Mouse (Mus musculus): ENCODE results near the gene Mynn. TPM values are rescaled to one million over a fixed set of nuclear protein-coding genes. Genes with fewer than 3 reads are reported as not detected.

The Mynn gene
- polyA plus RNA-seq, 1 experiment = 9.9 TPM

DNA sequence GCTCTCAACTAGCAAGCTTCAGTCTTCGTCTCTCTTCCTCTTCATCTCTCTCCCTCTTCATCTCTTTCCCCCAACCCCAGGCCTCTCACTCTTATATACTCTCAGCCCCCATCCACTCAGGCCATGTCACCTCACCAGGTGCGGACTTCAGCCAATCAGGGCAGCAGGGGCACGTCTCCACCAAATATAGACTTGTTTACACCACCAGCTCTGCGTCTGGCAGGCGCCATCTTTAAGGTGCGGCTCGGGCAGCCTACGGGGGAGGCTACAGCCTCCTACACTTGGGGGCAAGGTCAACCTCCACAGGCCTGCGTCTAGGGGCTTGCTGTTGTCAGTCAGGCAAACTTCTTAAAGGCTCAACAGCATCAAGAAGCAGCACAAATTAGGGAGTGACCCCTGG is 56.6 kb downstream of the Mynn start:
- no peak overlapping the region for H3K27ac ChIP-seq (ENCODE audit: insufficient read depth, low read depth, low read length)
- H3K36me3 ChIP-seq (ENCODE audit: control insufficient read depth, insufficient read depth, low read length) = no peaks in the 10 kb centered on the region
- H3K4me3 ChIP-seq (ENCODE audit: insufficient read depth, low read depth, low read length) = no peak overlapping the region
- no peak for DNase-seq
- 80% methylated on average over 9 of the region's 9 CpGs for WGBS
- TF ChIP-seq CTCF (conservative IDR thresholded peaks at IDR 0.05; ENCODE audit: insufficient read depth, insufficient read length, low read depth, low read length) (no peak), POLR2A (IDR thresholded peaks at IDR 0.05; ENCODE audit: low read depth, low read length) (no peak)
- no peaks in the 10 kb centered on the region for H3K4me1 ChIP-seq (ENCODE audit: control insufficient read depth, insufficient read depth, low read length)
- H3K27me3 ChIP-seq (replicated peaks; ENCODE audit: control insufficient read depth, insufficient read depth, low read length) = no peaks in the 10 kb centered on the region

Other genes with a start within 250 kb of the Mynn start
- 12.9 and 16.1 TPM in 2 replicates for gene Mecom, start 54.1 kb upstream of the Mynn start, polyA plus RNA-seq (2012; rRNA removed)
- gene Actrt3, start 2.1 kb upstream of the Mynn start, polyA plus RNA-seq (2012; rRNA removed) = 0.07 and 0.16 TPM in 2 replicates
- gene Lrriq4, start 42.4 kb downstream of the Mynn start, polyA plus RNA-seq (2012; rRNA removed) = 0.16 and 0.20 TPM in 2 replicates
- gene Lrrc34, start 45.8 kb downstream of the Mynn start, polyA plus RNA-seq (2012; rRNA removed) = 0.05 and 0.13 TPM in 2 replicates
- gene Lrrc31, start 97.8 kb downstream of the Mynn start, polyA plus RNA-seq (2012; rRNA removed) = 8.6 and 8.8 TPM in 2 replicates
- not detected in 2 replicates for gene Samd7, start 144.2 kb downstream of the Mynn start, polyA plus RNA-seq (2012; rRNA removed)
- 40.0 and 52.0 TPM in 2 replicates for gene Sec62, start 190.8 kb downstream of the Mynn start, polyA plus RNA-seq (2012; rRNA removed)

Measured in kidney, adult 2 months (tissue).